Mouse (Mus musculus) monocyte, adult 2 months (primary cell): ENCODE results near the gene Angptl4.

Experiments used
- DNase-seq, 2 experiments: peaks; one replicate each; pipeline ENCODE4 v3.0.0; 2022; ENCODE audit warnings: low spot score in 2 of 2, low read depth in 1 of 2

Gene Angptl4

GRCm38 (mm10) chr17:33804745-33805144 is 23.1 kb upstream of the Angptl4 start:
- DNase-seq, result no peak

- DNase-seq, result no peak
These were observed 22.6 kb upstream of the Angptl4 start for GRCm38 (mm10) chr17:33804205-33804604.

GRCm38 (mm10) chr17:33802221-33802620 is 20.6 kb upstream of the Angptl4 start:
- no peak for DNase-seq

- DNase-seq, result no peak
These were observed 17.6 kb upstream of the Angptl4 start for GRCm38 (mm10) chr17:33799277-33799676.

- DNase-seq, result no peak
These were observed 16.7 kb upstream of the Angptl4 start for GRCm38 (mm10) chr17:33798306-33798705.

GRCm38 (mm10) chr17:33788732-33789131 is 7.1 kb upstream of the Angptl4 start:
- no peak for DNase-seq

GRCm38 (mm10) chr17:33786375-33786774 is 4.7 kb upstream of the Angptl4 start:
- DNase-seq, result no peak

GRCm38 (mm10) chr17:33784939-33785338 is 3.3 kb upstream of the Angptl4 start:
- no peak for DNase-seq

GRCm38 (mm10) chr17:33783408-33783807 is 1.8 kb upstream of the Angptl4 start:
- no peak for DNase-seq

GRCm38 (mm10) chr17:33782067-33782466 is 437 bp upstream of the Angptl4 start:
- no peak for DNase-seq

- no peak for DNase-seq
These were observed 1.2 kb downstream of the Angptl4 start for GRCm38 (mm10) chr17:33780431-33780830.

- no peak for DNase-seq
These were observed 1.7 kb downstream of the Angptl4 start for GRCm38 (mm10) chr17:33779967-33780295.

GRCm38 (mm10) chr17:33779271-33779966 is 2.2 kb downstream of the Angptl4 start:
- no peak for DNase-seq

GRCm38 (mm10) chr17:33775287-33775686 is 6.3 kb downstream of the Angptl4 start:
- no peak for DNase-seq

- DNase-seq, result no peak
These were observed 7.0 kb downstream of the Angptl4 start for GRCm38 (mm10) chr17:33774573-33775155.

GRCm38 (mm10) chr17:33773871-33774572 is 7.6 kb downstream of the Angptl4 start:
- DNase-seq, result no peak

GRCm38 (mm10) chr17:33773426-33773825 is 8.2 kb downstream of the Angptl4 start:
- no peak for DNase-seq

- DNase-seq, result no peak
These were observed 10.0 kb downstream of the Angptl4 start for GRCm38 (mm10) chr17:33771617-33772016.

- no peak for DNase-seq
These were observed 15.2 kb downstream of the Angptl4 start for GRCm38 (mm10) chr17:33766389-33766788.

GRCm38 (mm10) chr17:33760255-33761165 is 21.1 kb downstream of the Angptl4 start, which contains the start of gene Rab11b:
Rab11b (minus strand) TSS chr17:33760530.
- peak; percentile 98 to 100 for DNase-seq

GRCm38 (mm10) chr17:33759767-33760254 is 21.8 kb downstream of the Angptl4 start:
- peak; percentile 81 to 85 for DNase-seq
